8 mouse cellular contexts compared by ENCODE assay signal in the genomic region with DNA sequence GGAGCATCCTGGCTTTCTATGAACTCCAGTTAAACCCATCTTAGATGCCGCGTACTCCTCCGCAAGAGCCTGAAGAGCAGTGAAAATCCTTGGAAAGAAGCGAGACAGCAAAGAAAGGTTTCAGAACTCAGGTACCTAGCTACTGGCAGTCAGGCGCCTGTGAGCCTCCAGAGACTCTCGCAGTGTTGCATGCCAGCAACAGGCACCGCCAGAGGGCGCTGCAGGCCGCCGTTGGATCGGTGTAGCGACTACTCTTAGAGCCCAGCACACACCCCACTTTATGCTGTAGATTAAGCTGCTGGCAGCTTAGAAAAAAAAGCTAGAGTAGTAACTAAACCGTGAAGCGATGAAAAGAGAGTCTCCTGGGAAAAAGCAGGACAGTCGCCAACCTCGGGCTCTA. TPM values are rescaled to one million over a fixed set of nuclear protein-coding genes. Genes with fewer than 3 reads are reported as not detected.
A peak's percentile ranks its signal among the peaks of the same experiment; 100 is the strongest.
DNase-seq lines count a peak whose midpoint lies in the region; ATAC-seq lines count a peak whose summit lies in the region.

No protein-coding gene starts in this region.

- H3K4me3 ChIP-seq in forebrain, embryonic 14.5 days (ENCODE audit: low read depth, low read length), result no peak overlapping the region
- no peak overlapping the region; the same call in 1 of the 2 replicates for H3K4me3 ChIP-seq in neural tube, embryonic 15.5 days (replicated peaks)

- no peak overlapping the region for H3K27ac ChIP-seq in forebrain, embryonic 14.5 days (ENCODE audit: low read depth, low read length)
- no peak overlapping the region for H3K27ac ChIP-seq in neural tube, embryonic 15.5 days (replicated peaks)

- peaks cover under 1% of the 10 kb centered on the region; the same call in 1 of the 2 replicates for H3K36me3 ChIP-seq in forebrain, embryonic 14.5 days (ENCODE audit: control insufficient read depth, insufficient read depth, low read length)
- H3K36me3 ChIP-seq in neural tube, embryonic 15.5 days, result peaks cover 5% of the 10 kb centered on the region; the same call in 1 of the 2 replicates

- no peaks in the 10 kb centered on the region for H3K9me3 ChIP-seq in forebrain, embryonic 14.5 days (replicated peaks; ENCODE audit: control insufficient read depth, low read length)
- no peaks in the 10 kb centered on the region for H3K9me3 ChIP-seq in neural tube, embryonic 15.5 days (replicated peaks)

- DNase-seq in ES-CJ7 (ENCODE audit: low read depth, low spot score), result peak; percentile 88
- DNase-seq in c-Kit-positive CD71-positive TER-119-positive erythroid progenitor cells, embryonic 14.5 days (ENCODE audit: low spot score), result peak; percentile 84
- peak; percentile 92 for DNase-seq in forebrain, embryonic 14.5 days (ENCODE audit: low spot score)
- DNase-seq in heart, postnatal 14 days, result peak; percentile 89 to 94
- DNase-seq in layer of hippocampus, adult 11-12 months (ENCODE audit: low spot score), result peak; percentile 91
- DNase-seq in lung, adult 18-20 months, result peak; percentile 80 to 86
- peak; percentile 84 for DNase-seq in testis, postnatal 14 days (ENCODE audit: low spot score)

- intact Hi-C loops in heart, postnatal 14 days (cut with DNase I), result loop anchor here (1.0 kb wide), 2 partner anchors 60 to 265 kb away; no protein-coding TSS in a partner anchor

- H3K9ac ChIP-seq in forebrain, embryonic 14.5 days (ENCODE audit: low read length), result 0 out of 2 replicates have a peak overlapping the region, but pooled peaks have one; percentile 13
- 0 out of 2 replicates have a peak overlapping the region, but pooled peaks have one; percentile 1 for H3K9ac ChIP-seq in neural tube, embryonic 15.5 days (replicated peaks)

- peaks cover 5% of the 10 kb centered on the region; the same call in 1 of the 2 replicates for H3K4me1 ChIP-seq in forebrain, embryonic 14.5 days (ENCODE audit: control insufficient read depth, insufficient read depth, low read length)
- peaks cover 31% of the 10 kb centered on the region for H3K4me1 ChIP-seq in neural tube, embryonic 15.5 days

- no peaks in the 10 kb centered on the region for H3K27me3 ChIP-seq in forebrain, embryonic 14.5 days (replicated peaks; ENCODE audit: control insufficient read depth, insufficient read depth, low read length)
- no peaks in the 10 kb centered on the region for H3K27me3 ChIP-seq in neural tube, embryonic 15.5 days (replicated peaks)

- peak; percentile 87; the same call in 1 of the 2 replicates for ATAC-seq in forebrain, embryonic 14.5 days
- peak; percentile 79 for ATAC-seq in neural tube, embryonic 15.5 days (ENCODE audit: low FRiP score)

- 5% methylated on average over 16 of the region's 16 CpGs for WGBS in forebrain, embryonic 14.5 days
- WGBS in neural tube, embryonic 15.5 days, result 6% methylated on average over 16 of the region's 16 CpGs

- H3K4me2 ChIP-seq in forebrain, embryonic 14.5 days (ENCODE audit: low read length), result peak overlapping the region; percentile 25; the same call in 1 of the 2 replicates
- H3K4me2 ChIP-seq in neural tube, embryonic 15.5 days, result peak overlapping the region; percentile 44

RNA-seq across cellular contexts. Expression of a gene that starts 2.3 kb away (rescaled TPM):
- polyA plus RNA-seq in forebrain, embryonic 14.5 days (2014; fragmentation: Nextera tagmentation; extraction: Ambion mirVana), result 70.7 and 78.3 TPM in 2 replicates
- total RNA-seq in heart, postnatal 14 days (2021), result 1 to 10 TPM; 8.5 to 8.6 TPM
- 70.7 and 81.3 TPM in 2 replicates for polyA plus RNA-seq in neural tube, embryonic 15.5 days (2015; fragmentation: Nextera tagmentation; extraction: Ambion mirVana)

RNA-seq across cellular contexts. Expression of a gene that starts 38.3 kb away (rescaled TPM):
- polyA plus RNA-seq in forebrain, embryonic 14.5 days (2014; fragmentation: Nextera tagmentation; extraction: Ambion mirVana), result 3.8 and 4.4 TPM in 2 replicates
- 1 to 10 TPM; 5.3 to 6.0 TPM for total RNA-seq in heart, postnatal 14 days (2021)
- 2.7 and 2.9 TPM in 2 replicates for polyA plus RNA-seq in neural tube, embryonic 15.5 days (2015; fragmentation: Nextera tagmentation; extraction: Ambion mirVana)

RNA-seq across cellular contexts. Expression of a gene that starts 38.5 kb away (rescaled TPM):
- polyA plus RNA-seq in forebrain, embryonic 14.5 days (2014; fragmentation: Nextera tagmentation; extraction: Ambion mirVana), result 5.2 and 5.7 TPM in 2 replicates
- 10 to 100 TPM; 10.6 to 10.7 TPM for total RNA-seq in heart, postnatal 14 days (2021)
- polyA plus RNA-seq in neural tube, embryonic 15.5 days (2015; fragmentation: Nextera tagmentation; extraction: Ambion mirVana), result 4.7 and 7.2 TPM in 2 replicates

RNA-seq across cellular contexts. Expression of a gene that starts 39.2 kb away (rescaled TPM):
- 2.7 and 3.8 TPM in 2 replicates for polyA plus RNA-seq in forebrain, embryonic 14.5 days (2014; fragmentation: Nextera tagmentation; extraction: Ambion mirVana)
- 10 to 100 TPM; 63.6 to 82.3 TPM for total RNA-seq in heart, postnatal 14 days (2021)
- 5.1 and 5.5 TPM in 2 replicates for polyA plus RNA-seq in neural tube, embryonic 15.5 days (2015; fragmentation: Nextera tagmentation; extraction: Ambion mirVana)

RNA-seq across cellular contexts. Expression of a gene that starts 47.8 kb away (rescaled TPM):
- 55.2 and 63.8 TPM in 2 replicates for polyA plus RNA-seq in forebrain, embryonic 14.5 days (2014; fragmentation: Nextera tagmentation; extraction: Ambion mirVana)
- 10 to 100 TPM; 49.6 to 55.7 TPM for total RNA-seq in heart, postnatal 14 days (2021)
- 76.2 and 81.4 TPM in 2 replicates for polyA plus RNA-seq in neural tube, embryonic 15.5 days (2015; fragmentation: Nextera tagmentation; extraction: Ambion mirVana)
